In genomic region chr4:53217608-53218290, GRCm38 (mm10) we compare ENCODE assay signal across 8 mouse cellular contexts. TPM values are rescaled to one million over a fixed set of nuclear protein-coding genes. Genes with fewer than 3 reads are reported as not detected.
DNase-seq lines count a peak whose midpoint lies in the region; ATAC-seq and TF ChIP-seq lines count a peak whose summit lies in the region.

No protein-coding gene starts in this region.

- H3K4me3 ChIP-seq in cortical plate, adult 2 months (ENCODE audit: insufficient read depth, low read length): peak overlapping the region; percentile 41

- peak overlapping the region; percentile 63 for H3K27ac ChIP-seq in cortical plate, adult 2 months (ENCODE audit: insufficient read depth, low read length)

- no peak for TF ChIP-seq CTCF in cortical plate, adult 2 months (IDR thresholded peaks at IDR 0.05; ENCODE audit: extremely low read depth, insufficient read depth, low read length)

- ATAC-seq in inflammation-experienced regulatory T-cells, adult 6 months: peak; percentile 90
- ATAC-seq in megakaryocyte progenitor cell, adult 5-6 weeks (replicated peaks; ENCODE audit: poor library complexity): peak; percentile 83

- peak; percentile 51; the same call in 1 of the 2 replicates for TF ChIP-seq POLR2A in cortical plate, adult 2 months (IDR thresholded peaks at IDR 0.05; ENCODE audit: extremely low read depth, insufficient read depth, low read length)

- intact Hi-C loops in left cerebral cortex, postnatal 14 days (cut with DNase I): no loop called here

- DNase-seq in R1 (ENCODE audit: low read depth, low spot score): peak; percentile 72
- DNase-seq in gastrocnemius, postnatal 25 days: peak; percentile 76
- peak; percentile 74 to 78 for DNase-seq in left cerebral cortex, postnatal 14 days (ENCODE audit: low spot score in 2 of 2)
- DNase-seq in right cerebral cortex, postnatal 10 days (ENCODE audit: low spot score in 2 of 2): peak; percentile 80 to 86
- peak; percentile 30 for DNase-seq in urinary bladder, postnatal 10 days (ENCODE audit: low spot score)

- no peaks in the 10 kb centered on the region; the same call in 1 of the 2 replicates for H3K4me1 ChIP-seq in cortical plate, adult 2 months (ENCODE audit: control insufficient read depth, insufficient read depth, low read length)

RNA-seq across cellular contexts. Expression of gene Abca1, which starts 58.1 kb away (rescaled TPM):
- polyA plus RNA-seq in cortical plate, adult 2 months (2012; rRNA removed): 8.3 and 9.0 TPM in 2 replicates
- total RNA-seq in gastrocnemius, postnatal 25 days (2021): 1 to 10 TPM; 4.8 to 9.4 TPM
- 1 to 10 TPM in 2 of 3 experiments, under 1 TPM in 1; 0.18 to 3.0 (median 2.6) TPM for polyA plus RNA-seq in inflammation-experienced regulatory T-cells, adult 6 months (2017; shearing (Covaris generic))
- 10 to 100 TPM; 23.2 to 23.5 TPM for total RNA-seq in left cerebral cortex, postnatal 14 days (2021)
- total RNA-seq in megakaryocyte progenitor cell, adult 5-6 weeks (2015): 1.2 and 1.8 TPM in 2 replicates
- 1.8 and 1.9 TPM in 2 replicates for total RNA-seq in megakaryocyte progenitor cell, adult 5-6 weeks (2017)

Comparison
In these comparisons a context has a peak if more than half of its experiments do, and no peak if none do; other contexts are left out.
1. Peak in every context shown above with its lines: DNase-seq, ATAC-seq, H3K4me3 ChIP-seq and H3K27ac ChIP-seq.
2. DNase-seq: peak in every context shown above with its lines; median percentile 83 in right cerebral cortex, postnatal 10 days; 76 in gastrocnemius, postnatal 25 days; 76 in left cerebral cortex, postnatal 14 days; 72 in R1; 30 in urinary bladder, postnatal 10 days.